ENCODE assay signal across 8 mouse cellular contexts in genomic region chr14:55853621-55854285, GRCm38 (mm10). TPM values are rescaled to one million over a fixed set of nuclear protein-coding genes. Genes with fewer than 3 reads are reported as not detected.
A peak's percentile ranks its signal among the peaks of the same experiment; 100 is the strongest.
DNase-seq lines count a peak whose midpoint lies in the region; ATAC-seq and TF ChIP-seq lines count a peak whose summit lies in the region.

Gene Nynrin, plus strand, starts transcription at chr14:55854010.

- H3K4me2 ChIP-seq in intestine, postnatal 0 days (replicated peaks; ENCODE audit: low read depth), result peak within 1 kb of the TSS; percentile 96
- peak within 1 kb of the TSS; percentile 76 for H3K4me2 ChIP-seq in lung, embryonic 14.5 days

- H3K4me3 ChIP-seq in left cerebral cortex, adult 2 months, result peak within 1 kb of the TSS; percentile 61
- H3K4me3 ChIP-seq in cortical plate, adult 2 months (ENCODE audit: insufficient read depth, low read length), result peak within 1 kb of the TSS; percentile 51
- H3K4me3 ChIP-seq in intestine, postnatal 0 days (ENCODE audit: low read depth, low read length), result peak within 1 kb of the TSS; percentile 57
- peak within 1 kb of the TSS; percentile 72 for H3K4me3 ChIP-seq in lung, embryonic 14.5 days (ENCODE audit: low read depth, low read length)
- H3K4me3 ChIP-seq in olfactory bulb, adult 2 months (ENCODE audit: insufficient read depth, low read depth, low read length), result peak within 1 kb of the TSS; percentile 52

- no peak for TF ChIP-seq CTCF in left cerebral cortex, adult 2 months (IDR thresholded peaks at IDR 0.05)
- no peak for TF ChIP-seq CTCF in cortical plate, adult 2 months (IDR thresholded peaks at IDR 0.05; ENCODE audit: extremely low read depth, insufficient read depth, low read length)
- TF ChIP-seq CTCF in intestine, postnatal 0 days (IDR thresholded peaks at IDR 0.05; ENCODE audit: low read depth), result no peak
- TF ChIP-seq CTCF in lung, embryonic 14.5 days (IDR thresholded peaks at IDR 0.05; ENCODE audit: low read depth), result no peak; the same call in 1 of the 2 replicates
- TF ChIP-seq CTCF in olfactory bulb, adult 2 months (IDR thresholded peaks at IDR 0.05; ENCODE audit: insufficient read depth, low read depth, low read length), result no peak

- DNase-seq in left cerebral cortex, adult 2 months (ENCODE audit: extremely low spot score in 1 of 2, low spot score in 2 of 2), result peak in 1 of 2 experiments; percentile 28
- DNase-seq in left cerebral cortex, adult 8-10 months (ENCODE audit: low spot score in 2 of 2), result no peak
- peak; percentile 99 for DNase-seq in heart, adult 11 months
- DNase-seq in lung, embryonic 14.5 days, result peak; percentile 95
- DNase-seq in urinary bladder, postnatal 4 days (ENCODE audit: low spot score in 2 of 2), result peak; percentile 84

- no peaks in the 10 kb centered on the region for H3K36me3 ChIP-seq in intestine, postnatal 0 days (ENCODE audit: control insufficient read depth, insufficient read depth)
- H3K36me3 ChIP-seq in lung, embryonic 14.5 days (ENCODE audit: insufficient read depth), result peaks cover 11% of the 10 kb centered on the region

- no peaks in the 10 kb centered on the region; the same call in 1 of the 2 replicates for H3K4me1 ChIP-seq in cortical plate, adult 2 months (ENCODE audit: control insufficient read depth, insufficient read depth, low read length)
- 0 out of 2 replicates have a peak, but pooled peaks cover 8% of the 10 kb centered on the region for H3K4me1 ChIP-seq in intestine, postnatal 0 days (replicated peaks; ENCODE audit: control insufficient read depth, insufficient read depth, low read length)
- H3K4me1 ChIP-seq in lung, embryonic 14.5 days (ENCODE audit: insufficient read depth), result peaks cover 25% of the 10 kb centered on the region
- H3K4me1 ChIP-seq in olfactory bulb, adult 2 months (ENCODE audit: control insufficient read depth, insufficient read depth, low read length), result peaks cover 14% of the 10 kb centered on the region

- H3K27ac ChIP-seq in left cerebral cortex, adult 2 months, result peak within 1 kb of the TSS; percentile 54
- H3K27ac ChIP-seq in cortical plate, adult 2 months (ENCODE audit: insufficient read depth, low read length), result peak within 1 kb of the TSS; percentile 48; the same call in 1 of the 2 replicates
- H3K27ac ChIP-seq in intestine, postnatal 0 days (ENCODE audit: low read depth, low read length), result peak within 1 kb of the TSS; percentile 79
- peak within 1 kb of the TSS; percentile 97 for H3K27ac ChIP-seq in lung, embryonic 14.5 days (ENCODE audit: low read depth)
- H3K27ac ChIP-seq in olfactory bulb, adult 2 months (ENCODE audit: insufficient read depth, low read depth, low read length), result peak within 1 kb of the TSS; percentile 17; the same call in 1 of the 2 replicates

- TF ChIP-seq POLR2A in cortical plate, adult 2 months (IDR thresholded peaks at IDR 0.05; ENCODE audit: extremely low read depth, insufficient read depth, low read length), result no peak
- no peak; the same call in 1 of the 2 replicates for TF ChIP-seq POLR2A in olfactory bulb, adult 2 months (IDR thresholded peaks at IDR 0.05; ENCODE audit: insufficient read depth, low read depth, low read length)

- H3K9me3 ChIP-seq in intestine, postnatal 0 days (ENCODE audit: control insufficient read depth), result no peaks in the 10 kb centered on the region
- H3K9me3 ChIP-seq in lung, embryonic 14.5 days (ENCODE audit: low read depth, low read length), result no peaks in the 10 kb centered on the region

- H3K27me3 ChIP-seq in intestine, postnatal 0 days (replicated peaks; ENCODE audit: control insufficient read depth, insufficient read depth, low read length), result no peaks in the 10 kb centered on the region
- no peaks in the 10 kb centered on the region for H3K27me3 ChIP-seq in lung, embryonic 14.5 days (ENCODE audit: insufficient read depth, low read length)

- 3% methylated on average over 30 of the region's 33 CpGs for WGBS in intestine, postnatal 0 days
- 2% methylated on average over 33 of the region's 33 CpGs for WGBS in lung, embryonic 14.5 days
- WGBS in olfactory bulb, adult 2 months, result 5% methylated on average over 32 of the region's 33 CpGs

- H3K9ac ChIP-seq in intestine, postnatal 0 days (ENCODE audit: low read depth, low read length), result peak within 1 kb of the TSS; percentile 55
- H3K9ac ChIP-seq in lung, embryonic 14.5 days, result peak within 1 kb of the TSS; percentile 81

- intact Hi-C loops in left cerebral cortex, adult 2 months (cut with DNase I), result no loop called here

- peak; percentile 67 for ATAC-seq in intestine, postnatal 0 days
- ATAC-seq in lung, embryonic 14.5 days (ENCODE audit: insufficient read depth), result peak; percentile 89

RNA-seq across cellular contexts. Expression of gene Nynrin, which starts in this region (rescaled TPM):
- total RNA-seq in left cerebral cortex, adult 2 months (2021), result 1 to 10 TPM; 6.4 to 8.4 TPM
- 10 to 100 TPM in 2 of 4 experiments, 1 to 10 TPM in 2; 7.3 to 13.3 (median 11.3) TPM for total RNA-seq in left cerebral cortex, adult 8-10 months (2022)
- 2.6 and 2.8 TPM in 2 replicates for polyA plus RNA-seq in cortical plate, adult 2 months (2012; rRNA removed)
- polyA plus RNA-seq in intestine, postnatal 0 days (2015; fragmentation: Nextera tagmentation; extraction: Ambion mirVana), result 2.2 and 2.5 TPM in 2 replicates
- polyA plus RNA-seq in lung, embryonic 14.5 days (2014; fragmentation: Nextera tagmentation; extraction: Ambion mirVana), result 18.7 and 19.4 TPM in 2 replicates
- polyA plus RNA-seq in olfactory bulb, adult 2 months (2012; ENCODE audit: insufficient read depth, insufficient read length, low replicate concordance, missing spikeins), result not detected in 2 replicates

Comparison
In these comparisons a context has a peak if more than half of its experiments do, and no peak if none do; other contexts are left out.
1. DNase-seq: peak in heart, adult 11 months (single experiment), lung, embryonic 14.5 days (single experiment) and urinary bladder, postnatal 4 days (2 of 2); none in left cerebral cortex, adult 8-10 months (0 of 2).
2. H3K27ac ChIP-seq: peak in every context shown above with its lines; median percentile 97 in lung, embryonic 14.5 days; 79 in intestine, postnatal 0 days; 54 in left cerebral cortex, adult 2 months; 48 in cortical plate, adult 2 months; 17 in olfactory bulb, adult 2 months.
3. Peak in every context shown above with its lines, with median percentiles within 50 percentile points of each other: H3K4me3 ChIP-seq.